Comparison of ENCODE assay signal across 25 mouse cellular contexts in genomic region chr10:79531593-79531992, GRCm38 (mm10). TPM values are rescaled to one million over a fixed set of nuclear protein-coding genes. Genes with fewer than 3 reads are reported as not detected.
DNase-seq lines count a peak whose midpoint lies in the region; ATAC-seq lines count a peak whose summit lies in the region.
"Had no signal": no experiment of that assay in that cellular context is flagged by ENCODE, and none has a peak within 500 bp of the region (broad histone marks: within the 10 kb centered on the region; RNA-seq: fewer than 3 reads in every experiment).

No protein-coding gene starts in this region.

- H3K4me3 ChIP-seq in midbrain, embryonic 10.5 days: no peak overlapping the region
- H3K4me3 ChIP-seq in midbrain, embryonic 14.5 days (replicated peaks; ENCODE audit: low read depth, low read length): no peak overlapping the region
- H3K4me3 ChIP-seq in embryonic facial prominence, embryonic 10.5 days: no peak overlapping the region
- H3K4me3 ChIP-seq in intestine, embryonic 16.5 days (ENCODE audit: low read length): peak overlapping the region; percentile 74
- H3K4me3 ChIP-seq: gastrocnemius, adult 2 months; heart, embryonic 15.5 days; midbrain, embryonic 15.5 days had no signal

- 86% methylated on average over 3 of the region's 3 CpGs for WGBS in midbrain, embryonic 10.5 days
- WGBS in midbrain, embryonic 14.5 days: 84% methylated on average over 3 of the region's 3 CpGs
- WGBS in embryonic facial prominence, embryonic 10.5 days: 85% methylated on average over 3 of the region's 3 CpGs
- 69% methylated on average over 3 of the region's 3 CpGs for WGBS in intestine, embryonic 16.5 days

- no peak overlapping the region for H3K27ac ChIP-seq in midbrain, embryonic 10.5 days (replicated peaks)
- no peak overlapping the region for H3K27ac ChIP-seq in midbrain, embryonic 14.5 days (replicated peaks; ENCODE audit: low read depth, low read length)
- no peak overlapping the region for H3K27ac ChIP-seq in embryonic facial prominence, embryonic 10.5 days (replicated peaks)
- peak overlapping the region; percentile 90 for H3K27ac ChIP-seq in intestine, embryonic 16.5 days (ENCODE audit: low read length)
- H3K27ac ChIP-seq: gastrocnemius, adult 2 months; heart, embryonic 15.5 days; midbrain, embryonic 15.5 days had no signal

- H3K4me2 ChIP-seq in midbrain, embryonic 14.5 days (ENCODE audit: low read length): no peak overlapping the region
- peak overlapping the region; percentile 91 for H3K4me2 ChIP-seq in intestine, embryonic 16.5 days (ENCODE audit: low read depth, low read length)
- H3K4me2 ChIP-seq: heart, embryonic 15.5 days; midbrain, embryonic 15.5 days had no signal

- ATAC-seq in midbrain, embryonic 14.5 days (ENCODE audit: low FRiP score, low TSS enrichment): no peak
- ATAC-seq in intestine, embryonic 16.5 days: no peak
- ATAC-seq: activated CD4-positive, CD25-positive, alpha-beta regulatory T cell, adult 4 months; forebrain, embryonic 16.5 days; inflammation-experienced regulatory T-cells, adult 6 months; midbrain, embryonic 15.5 days had no signal

- H3K9me3 ChIP-seq in midbrain, embryonic 10.5 days (replicated peaks): no peaks in the 10 kb centered on the region
- no peaks in the 10 kb centered on the region for H3K9me3 ChIP-seq in midbrain, embryonic 14.5 days (ENCODE audit: control insufficient read depth, low read length)
- H3K9me3 ChIP-seq in embryonic facial prominence, embryonic 10.5 days: no peaks in the 10 kb centered on the region
- no peaks in the 10 kb centered on the region for H3K9me3 ChIP-seq in intestine, embryonic 16.5 days (ENCODE audit: control insufficient read depth, low read length)
- H3K9me3 ChIP-seq: heart, embryonic 15.5 days; midbrain, embryonic 15.5 days had no signal

- intact Hi-C loops in heart, postnatal 36 days (cut with DNase I): no loop called here

- peaks cover 22% of the 10 kb centered on the region for H3K4me1 ChIP-seq in midbrain, embryonic 10.5 days
- H3K4me1 ChIP-seq in midbrain, embryonic 14.5 days (ENCODE audit: control insufficient read depth, insufficient read depth, low read length): peaks cover 8% of the 10 kb centered on the region
- peaks cover 29% of the 10 kb centered on the region for H3K4me1 ChIP-seq in embryonic facial prominence, embryonic 10.5 days
- peaks cover 22% of the 10 kb centered on the region for H3K4me1 ChIP-seq in intestine, embryonic 16.5 days (ENCODE audit: control insufficient read depth, insufficient read depth, low read length)

- no peak overlapping the region for H3K9ac ChIP-seq in midbrain, embryonic 14.5 days (replicated peaks; ENCODE audit: low read length)
- H3K9ac ChIP-seq in intestine, embryonic 16.5 days (ENCODE audit: low read depth, low read length): peak overlapping the region; percentile 14
- H3K9ac ChIP-seq: heart, embryonic 15.5 days; midbrain, embryonic 15.5 days had no signal

- H3K36me3 ChIP-seq in midbrain, embryonic 10.5 days: peaks cover 16% of the 10 kb centered on the region
- H3K36me3 ChIP-seq in midbrain, embryonic 14.5 days (ENCODE audit: control insufficient read depth, insufficient read depth, low read length): no peaks in the 10 kb centered on the region
- H3K36me3 ChIP-seq in embryonic facial prominence, embryonic 10.5 days (replicated peaks): peaks cover 36% of the 10 kb centered on the region
- peaks cover 10% of the 10 kb centered on the region for H3K36me3 ChIP-seq in intestine, embryonic 16.5 days (ENCODE audit: control insufficient read depth, insufficient read depth, low read length)
- H3K36me3 ChIP-seq: midbrain, embryonic 15.5 days had no signal

- H3K27me3 ChIP-seq in midbrain, embryonic 10.5 days (ENCODE audit: low read depth, poor library complexity, severe bottlenecking): peaks cover 25% of the 10 kb centered on the region
- no peaks in the 10 kb centered on the region for H3K27me3 ChIP-seq in midbrain, embryonic 14.5 days (ENCODE audit: control insufficient read depth, insufficient read depth, low read length)
- peaks cover 8% of the 10 kb centered on the region for H3K27me3 ChIP-seq in embryonic facial prominence, embryonic 10.5 days (replicated peaks; ENCODE audit: low read depth, poor library complexity, severe bottlenecking)
- H3K27me3 ChIP-seq in intestine, embryonic 16.5 days (replicated peaks; ENCODE audit: control insufficient read depth, insufficient read depth, low read length): no peaks in the 10 kb centered on the region
- H3K27me3 ChIP-seq: heart, embryonic 15.5 days; midbrain, embryonic 15.5 days had no signal

- DNase-seq in heart, adult 11 months: peak; percentile 84
- no peak for DNase-seq in heart, postnatal 36 days
- DNase-seq in midbrain, embryonic 10.5 days (ENCODE audit: low spot score): peak; percentile 10
- no peak for DNase-seq in midbrain, embryonic 14.5 days
- peak; percentile 7 for DNase-seq in embryonic facial prominence, embryonic 10.5 days (ENCODE audit: low spot score)
- no peak for DNase-seq in ovary, postnatal 10 days (ENCODE audit: low spot score)
- no peak for DNase-seq in T-cell, adult 2 months (ENCODE audit: low spot score)
- DNase-seq: adrenal gland, postnatal 25 days; embryo, embryonic 11 days; gastrocnemius, adult 2 months; kidney, postnatal 36 days; layer of hippocampus, adult 9-11 months had no signal

RNA-seq across cellular contexts. Expression of gene Plpp2, which starts 2.0 kb away (rescaled TPM):
- 1 to 10 TPM; 2.2 to 2.7 TPM for total RNA-seq in heart, postnatal 36 days (2021)
- 19.8 and 23.6 TPM in 2 replicates for polyA plus RNA-seq in midbrain, embryonic 10.5 days (2016; fragmentation: Nextera tagmentation; extraction: Ambion mirVana)
- polyA plus RNA-seq in midbrain, embryonic 14.5 days (2014; fragmentation: Nextera tagmentation; extraction: Ambion mirVana): 14.7 and 19.1 TPM in 2 replicates
- 28.4 and 29.2 TPM in 2 replicates for polyA plus RNA-seq in embryonic facial prominence, embryonic 10.5 days (2016; fragmentation: Nextera tagmentation; extraction: Ambion mirVana)
- 140 and 145 TPM in 2 replicates for polyA plus RNA-seq in intestine, embryonic 16.5 days (2015; fragmentation: Nextera tagmentation; extraction: Ambion mirVana)

RNA-seq across cellular contexts. Expression of gene Mier2, which starts 23.4 kb away (rescaled TPM):
- total RNA-seq in heart, postnatal 36 days (2021): 10 to 100 TPM; 11.1 to 12.7 TPM
- 69.9 and 72.8 TPM in 2 replicates for polyA plus RNA-seq in midbrain, embryonic 10.5 days (2016; fragmentation: Nextera tagmentation; extraction: Ambion mirVana)
- polyA plus RNA-seq in midbrain, embryonic 14.5 days (2014; fragmentation: Nextera tagmentation; extraction: Ambion mirVana): 48.8 and 64.3 TPM in 2 replicates
- polyA plus RNA-seq in embryonic facial prominence, embryonic 10.5 days (2016; fragmentation: Nextera tagmentation; extraction: Ambion mirVana): 76.4 and 77.3 TPM in 2 replicates
- polyA plus RNA-seq in intestine, embryonic 16.5 days (2015; fragmentation: Nextera tagmentation; extraction: Ambion mirVana): 36.7 and 38.4 TPM in 2 replicates

RNA-seq across cellular contexts. Expression of gene Theg, which starts 55.5 kb away (rescaled TPM):
- total RNA-seq in heart, postnatal 36 days (2021): not detected
- polyA plus RNA-seq in midbrain, embryonic 10.5 days (2016; fragmentation: Nextera tagmentation; extraction: Ambion mirVana): not detected in 2 replicates
- polyA plus RNA-seq in midbrain, embryonic 14.5 days (2014; fragmentation: Nextera tagmentation; extraction: Ambion mirVana): not detected in 2 replicates
- not detected in 2 replicates for polyA plus RNA-seq in embryonic facial prominence, embryonic 10.5 days (2016; fragmentation: Nextera tagmentation; extraction: Ambion mirVana)
- not detected in 2 replicates for polyA plus RNA-seq in intestine, embryonic 16.5 days (2015; fragmentation: Nextera tagmentation; extraction: Ambion mirVana)
- total RNA-seq: adrenal gland, postnatal 25 days; gastrocnemius, adult 2 months; granulocyte monocyte progenitor cell, adult 5-6 weeks; liver, adult 2 months; megakaryocyte progenitor cell, adult 5-6 weeks; neutrophil, adult 5-6 weeks had no signal
- polyA plus RNA-seq: activated CD4-positive, CD25-positive, alpha-beta regulatory T cell, adult 4 months; C2C12; forebrain, embryonic 16.5 days; heart, embryonic 15.5 days; hindbrain, embryonic 11.5 days; inflammation-experienced regulatory T-cells, adult 6 months; liver, adult 2 months; lung, embryonic 16.5 days; midbrain, embryonic 15.5 days had no signal

Comparison
In these comparisons a context has a peak if more than half of its experiments do, and no peak if none do; other contexts are left out.
1. DNase-seq: peak in heart, adult 11 months (single experiment), midbrain, embryonic 10.5 days (single experiment) and embryonic facial prominence, embryonic 10.5 days (single experiment); none in heart, postnatal 36 days (0 of 2), midbrain, embryonic 14.5 days (single experiment), ovary, postnatal 10 days (single experiment) and T-cell, adult 2 months (single experiment).